Mouse (Mus musculus) left cerebral cortex, adult 18-20 months (tissue): Measurements from ENCODE around the gene Coq8b. TPM values are rescaled to one million over a fixed set of nuclear protein-coding genes. Genes with fewer than 3 reads are reported as not detected.

Source experiments
- DNase-seq, 2 experiments: peaks; one replicate each; pipeline ENCODE4 v3.0.0; 2021 to 2022; ENCODE audit warnings: low spot score in 2 of 2, mixed read lengths in 1 of 2
- long read RNA-seq, 2 experiments: library from polyadenylated mRNA; stranded (forward); transcript quantifications; one replicate each; pipeline ENCODE4 v2.0.0; 2021
- total RNA-seq, 2 experiments: library from RNA; stranded (reverse); gene quantifications; 2 replicates each; pipeline ENCODE4 v1.2.3; 2021

Coq8b gene
- total RNA-seq: 10 to 100 TPM; 33.6 to 39.6 TPM
- long read RNA-seq, experiment 1, transcript Coq8b-201 (15 exons, 2,181 nt): major isoform, 35 of 55 reads
- long read RNA-seq, experiment 1, partial matches to known transcripts: 5 of 55 reads
- long read RNA-seq, experiment 1, other reads (novel, unspliced or antisense): 10 of 55 reads
- long read RNA-seq, experiment 2, transcript Coq8b-201 (15 exons, 2,181 nt): major isoform, 39 of 54 reads
- long read RNA-seq, experiment 2, transcript Coq8b-202 (14 exons, 2,276 nt): minor isoform, 8 of 54 reads
- long read RNA-seq, experiment 2, partial matches to known transcripts: 3 of 54 reads
- long read RNA-seq, experiment 2, other reads (novel, unspliced or antisense): 4 of 54 reads

- peak; percentile 86 to 91 for DNase-seq
Observed at GRCm38 (mm10) chr7:27232781-27233281, at the start of gene Coq8b. Gene Coq8b (plus strand): TSS chr7:27233023.

GRCm38 (mm10) chr7:27184964-27185363 lies 47.9 kb upstream of the Coq8b start:
- DNase-seq: peak in 1 of 2 experiments; percentile 14

- no peak for DNase-seq
Observed at GRCm38 (mm10) chr7:27185986-27186385, 46.8 kb upstream of the Coq8b start.

GRCm38 (mm10) chr7:27189271-27189931 lies 43.4 kb upstream of the Coq8b start:
- no peak for DNase-seq

GRCm38 (mm10) chr7:27192434-27192833 lies 40.4 kb upstream of the Coq8b start:
- DNase-seq: no peak

GRCm38 (mm10) chr7:27193731-27194130 lies 39.1 kb upstream of the Coq8b start:
- no peak for DNase-seq

- peak; percentile 96 to 97 for DNase-seq
Observed at GRCm38 (mm10) chr7:27195681-27196611, 36.9 kb upstream of the Coq8b start, which contains the start of the genes BC024978 and Snrpa. Gene BC024978 (plus strand): TSS chr7:27195781. Gene Snrpa (minus strand): TSS chr7:27196271.

GRCm38 (mm10) chr7:27197136-27197535 lies 35.7 kb upstream of the Coq8b start:
- DNase-seq: no peak

GRCm38 (mm10) chr7:27197634-27198033 lies 35.2 kb upstream of the Coq8b start:
- DNase-seq: no peak

- no peak for DNase-seq
Observed at GRCm38 (mm10) chr7:27198355-27198754, 34.5 kb upstream of the Coq8b start.

GRCm38 (mm10) chr7:27198779-27199178 lies 34.0 kb upstream of the Coq8b start:
- no peak for DNase-seq

- DNase-seq: no peak
Observed at GRCm38 (mm10) chr7:27203730-27204449, 28.9 kb upstream of the Coq8b start.

- DNase-seq: no peak
Observed at GRCm38 (mm10) chr7:27212626-27213025, 20.2 kb upstream of the Coq8b start.

GRCm38 (mm10) chr7:27218586-27218985 lies 14.2 kb upstream of the Coq8b start:
- no peak for DNase-seq

- no peak for DNase-seq
Observed at GRCm38 (mm10) chr7:27219937-27220336, 12.9 kb upstream of the Coq8b start.

GRCm38 (mm10) chr7:27221939-27222338 lies 10.9 kb upstream of the Coq8b start:
- DNase-seq: no peak

- no peak for DNase-seq
Observed at GRCm38 (mm10) chr7:27222538-27222937, 10.3 kb upstream of the Coq8b start.

- DNase-seq: peak; percentile 54
Observed at GRCm38 (mm10) chr7:27224877-27225575, 7.8 kb upstream of the Coq8b start.

GRCm38 (mm10) chr7:27227276-27227675 lies 5.5 kb upstream of the Coq8b start:
- DNase-seq: no peak

GRCm38 (mm10) chr7:27227676-27228075 lies 5.1 kb upstream of the Coq8b start:
- DNase-seq: no peak
